Mouse (Mus musculus): ENCODE data around the gene Sgip1. TPM values are rescaled to one million over a fixed set of nuclear protein-coding genes. Genes with fewer than 3 reads are reported as not detected.

Gene Sgip1
- polyA plus RNA-seq, 1 experiment from 2014 or later = 42.4 TPM

- ATAC-seq (ENCODE audit: low FRiP score) = peak; percentile 73
- Histone ChIP-seq H3K4me3 (peak overlapping the region; percentile 58), H3K4me1 (peaks cover 21% of the 10 kb centered on the region), H3K4me2 (replicated peaks) (peak overlapping the region; percentile 89), H3K27ac (peak overlapping the region; percentile 98), H3K9ac (peak overlapping the region; percentile 78), H3K27me3 (no peaks in the 10 kb centered on the region), H3K9me3 (replicated peaks) (no peaks in the 10 kb centered on the region), H3K36me3 (no peaks in the 10 kb centered on the region)
- WGBS = under 1% methylated on average over 41 of the region's 41 CpGs
Measured at GRCm38 (mm10) chr4:102759095-102759890, 18.2 kb downstream of the Sgip1 start.

DNA sequence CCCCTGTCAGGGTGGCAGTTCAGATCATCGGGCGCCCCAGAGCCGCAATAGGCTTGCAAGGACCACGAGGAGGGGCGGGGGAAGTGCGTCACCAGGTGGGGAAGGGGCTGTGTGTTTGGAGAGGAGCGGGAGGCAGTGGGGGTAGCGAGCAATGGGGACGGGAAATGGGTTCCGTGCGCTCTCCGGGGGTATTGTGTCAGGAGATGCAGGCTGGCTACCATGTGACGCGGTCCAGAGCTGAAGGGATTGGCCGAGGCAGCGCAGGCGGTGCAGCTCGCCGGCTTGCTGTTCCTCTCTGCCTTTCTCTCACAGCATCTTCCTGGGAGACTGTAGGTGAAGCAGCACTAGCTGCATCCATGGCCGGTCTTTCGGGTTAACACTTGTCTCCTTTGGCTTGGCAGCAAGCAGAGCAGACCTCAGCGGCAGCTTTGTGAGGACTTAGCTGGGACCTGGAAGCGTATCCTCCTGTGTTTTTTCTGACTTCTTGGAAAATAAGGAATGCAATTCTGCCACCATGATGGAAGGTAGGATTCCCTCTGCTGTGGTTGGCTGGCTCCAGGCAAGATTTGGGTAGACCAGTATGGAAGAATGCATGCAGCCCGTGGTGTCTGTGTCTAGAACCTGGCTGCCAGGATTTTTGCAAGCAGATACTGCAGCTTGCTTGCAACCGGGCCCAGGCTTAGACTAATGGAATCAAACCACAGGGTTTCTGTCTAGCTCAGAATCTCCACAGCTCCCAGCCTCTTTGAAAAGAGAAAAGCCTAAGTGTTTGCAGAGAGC lies 19.1 kb downstream of the Sgip1 start:
- H3K27ac ChIP-seq = peak overlapping the region; percentile 98
- no peaks in the 10 kb centered on the region for H3K27me3 ChIP-seq
- H3K4me3 ChIP-seq = peak overlapping the region; percentile 58
- H3K9me3 ChIP-seq (replicated peaks) = no peaks in the 10 kb centered on the region
- ATAC-seq (ENCODE audit: low FRiP score) = peak; percentile 98
- peaks cover 21% of the 10 kb centered on the region for H3K4me1 ChIP-seq
- H3K4me2 ChIP-seq (replicated peaks) = peak overlapping the region; percentile 89
- no peaks in the 10 kb centered on the region for H3K36me3 ChIP-seq
- WGBS = 2% methylated on average over 24 of the region's 25 CpGs
- H3K9ac ChIP-seq = peak overlapping the region; percentile 78

- WGBS = 89% methylated on average over 7 of the region's 7 CpGs
- no peak overlapping the region for H3K9ac ChIP-seq
- ATAC-seq (ENCODE audit: low FRiP score) = no peak
- peak overlapping the region; percentile 89 for H3K4me2 ChIP-seq (replicated peaks)
- H3K4me3 ChIP-seq = peak overlapping the region; percentile 58
- peaks cover 21% of the 10 kb centered on the region for H3K4me1 ChIP-seq
- no peaks in the 10 kb centered on the region for H3K27me3 ChIP-seq
- no peaks in the 10 kb centered on the region for H3K9me3 ChIP-seq (replicated peaks)
- no peak overlapping the region for H3K27ac ChIP-seq
- no peaks in the 10 kb centered on the region for H3K36me3 ChIP-seq
Measured at GRCm38 (mm10) chr4:102762075-102762474, 21.0 kb downstream of the Sgip1 start.

- no peak overlapping the region for H3K4me2 ChIP-seq (replicated peaks)
- ATAC-seq (ENCODE audit: low FRiP score) = no peak
- no peak overlapping the region for H3K4me3 ChIP-seq
- WGBS = 70% methylated on average over 1 of the region's 1 CpGs
- no peak overlapping the region for H3K27ac ChIP-seq
- H3K9me3 ChIP-seq (replicated peaks) = no peaks in the 10 kb centered on the region
- no peaks in the 10 kb centered on the region for H3K36me3 ChIP-seq
- no peaks in the 10 kb centered on the region for H3K27me3 ChIP-seq
- no peak overlapping the region for H3K9ac ChIP-seq
- H3K4me1 ChIP-seq = no peaks in the 10 kb centered on the region
Measured at GRCm38 (mm10) chr4:102769070-102769469, 28.0 kb downstream of the Sgip1 start.

GRCm38 (mm10) chr4:102769936-102770335 lies 28.8 kb downstream of the Sgip1 start:
- H3K27me3 ChIP-seq = no peaks in the 10 kb centered on the region
- no peak overlapping the region for H3K4me3 ChIP-seq
- no peak overlapping the region for H3K27ac ChIP-seq
- H3K4me1 ChIP-seq = no peaks in the 10 kb centered on the region
- no peak overlapping the region for H3K4me2 ChIP-seq (replicated peaks)
- no peaks in the 10 kb centered on the region for H3K9me3 ChIP-seq (replicated peaks)
- no peak for ATAC-seq (ENCODE audit: low FRiP score)
- H3K9ac ChIP-seq = no peak overlapping the region
- no peaks in the 10 kb centered on the region for H3K36me3 ChIP-seq
- 82% methylated on average over 6 of the region's 6 CpGs for WGBS

DNA sequence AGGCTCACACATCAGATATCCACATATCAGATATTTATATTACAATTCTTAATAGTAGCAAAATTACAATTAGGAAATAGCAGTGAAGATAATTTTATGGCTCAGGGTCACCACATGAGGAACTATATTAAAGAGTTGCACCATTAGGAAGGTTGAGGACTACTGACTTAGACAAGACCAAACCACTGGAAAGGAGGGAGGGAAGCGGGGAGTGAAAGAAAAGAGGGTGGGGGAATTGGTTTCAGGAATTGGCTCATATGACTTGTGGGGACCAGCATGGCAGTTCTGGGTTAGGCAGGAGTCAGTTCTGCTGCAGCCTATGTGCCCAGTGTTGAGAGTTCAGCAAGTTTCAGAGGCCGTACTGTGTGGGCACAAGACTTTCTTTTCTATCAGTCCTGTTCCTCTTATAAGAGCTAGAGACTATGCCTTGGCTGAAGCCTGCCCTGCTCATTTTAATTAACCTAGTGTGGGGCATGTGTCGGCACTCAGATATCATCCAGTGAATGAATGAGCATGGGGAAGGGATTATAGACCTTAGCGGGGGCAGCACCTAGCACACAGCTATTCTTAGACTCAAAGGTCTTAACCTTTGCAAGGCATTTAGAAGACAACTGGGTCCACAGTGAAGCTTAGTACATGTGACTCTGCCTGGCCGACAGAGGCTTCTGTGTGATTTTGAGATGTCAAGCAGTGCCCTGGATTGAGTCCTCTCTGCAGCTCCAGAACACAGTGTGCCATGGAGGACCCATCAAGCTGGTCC lies 30.7 kb downstream of the Sgip1 start:
- no peak overlapping the region for H3K4me2 ChIP-seq (replicated peaks)
- no peak for ATAC-seq (ENCODE audit: low FRiP score)
- H3K9ac ChIP-seq = no peak overlapping the region
- H3K27ac ChIP-seq = no peak overlapping the region
- H3K9me3 ChIP-seq (replicated peaks) = no peaks in the 10 kb centered on the region
- no peak overlapping the region for H3K4me3 ChIP-seq
- peaks cover 10% of the 10 kb centered on the region for H3K4me1 ChIP-seq
- no peaks in the 10 kb centered on the region for H3K27me3 ChIP-seq
- no peaks in the 10 kb centered on the region for H3K36me3 ChIP-seq
- 87% methylated on average over 5 of the region's 5 CpGs for WGBS

DNA sequence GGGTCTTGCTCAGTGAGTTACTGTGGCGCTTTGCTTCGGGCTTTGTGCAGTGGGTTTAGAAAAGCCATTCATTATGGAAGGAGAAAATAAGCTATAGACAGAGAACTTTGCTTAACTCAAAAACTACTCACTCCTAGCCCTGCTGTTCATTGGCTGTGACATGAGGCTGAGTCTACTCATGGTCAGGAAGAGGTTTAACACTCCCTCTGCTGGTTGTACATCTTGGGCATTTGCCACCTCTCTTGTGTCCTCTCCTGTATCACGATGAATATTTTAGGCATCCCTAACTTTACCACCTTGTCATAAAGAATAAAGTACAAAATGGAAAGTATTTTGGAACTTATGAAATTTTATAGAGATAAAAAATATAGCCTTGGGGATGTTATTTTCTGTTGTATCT lies 32.1 kb downstream of the Sgip1 start:
- no peak overlapping the region for H3K27ac ChIP-seq
- no peaks in the 10 kb centered on the region for H3K27me3 ChIP-seq
- no peaks in the 10 kb centered on the region for H3K9me3 ChIP-seq (replicated peaks)
- ATAC-seq (ENCODE audit: low FRiP score) = no peak
- H3K9ac ChIP-seq = no peak overlapping the region
- H3K36me3 ChIP-seq = no peaks in the 10 kb centered on the region
- WGBS = 80% methylated on average over 3 of the region's 3 CpGs
- no peak overlapping the region for H3K4me3 ChIP-seq
- peaks cover 10% of the 10 kb centered on the region for H3K4me1 ChIP-seq
- H3K4me2 ChIP-seq (replicated peaks) = no peak overlapping the region

DNA sequence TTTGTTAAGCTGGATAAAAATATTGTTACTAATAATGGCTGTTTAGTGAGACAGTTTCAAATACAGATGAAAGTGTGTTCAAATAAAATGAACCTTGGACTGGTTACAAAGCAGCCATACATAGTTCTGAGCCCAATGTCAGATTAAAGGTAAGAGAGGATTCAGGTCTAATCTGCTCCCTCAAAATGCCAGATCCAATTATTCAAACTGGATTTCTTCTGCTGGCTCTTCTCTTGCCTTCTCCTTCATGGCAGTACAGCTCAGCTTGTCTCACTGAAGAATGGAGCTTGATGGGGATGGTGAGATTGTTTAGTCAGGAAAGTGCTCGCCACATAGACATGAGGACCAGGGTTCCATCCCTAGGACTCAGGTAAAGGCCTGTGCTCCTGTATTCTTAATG lies 32.7 kb downstream of the Sgip1 start:
- Histone ChIP-seq H3K4me1 (peaks cover 10% of the 10 kb centered on the region), H3K9me3 (replicated peaks) (no peaks in the 10 kb centered on the region), H3K4me2 (replicated peaks) (no peak overlapping the region), H3K36me3 (no peaks in the 10 kb centered on the region), H3K4me3 (no peak overlapping the region), H3K27me3 (no peaks in the 10 kb centered on the region), H3K9ac (no peak overlapping the region), H3K27ac (no peak overlapping the region)
- WGBS = 100% methylated on average over 1 of the region's 1 CpGs
- ATAC-seq (ENCODE audit: low FRiP score) = no peak

- Histone ChIP-seq H3K4me2 (replicated peaks) (no peak overlapping the region), H3K27ac (no peak overlapping the region), H3K9me3 (replicated peaks) (no peaks in the 10 kb centered on the region), H3K4me3 (no peak overlapping the region), H3K4me1 (peaks cover 10% of the 10 kb centered on the region), H3K36me3 (no peaks in the 10 kb centered on the region), H3K27me3 (no peaks in the 10 kb centered on the region), H3K9ac (no peak overlapping the region)
- ATAC-seq (ENCODE audit: low FRiP score) = no peak
- WGBS = 40% methylated on average over 1 of the region's 1 CpGs
Measured at GRCm38 (mm10) chr4:102774549-102774948, 33.5 kb downstream of the Sgip1 start.

- no peaks in the 10 kb centered on the region for H3K9me3 ChIP-seq (replicated peaks)
- ATAC-seq (ENCODE audit: low FRiP score) = no peak
- H3K36me3 ChIP-seq = no peaks in the 10 kb centered on the region
- no peak overlapping the region for H3K27ac ChIP-seq
- no peaks in the 10 kb centered on the region for H3K27me3 ChIP-seq
- H3K4me1 ChIP-seq = peaks cover 14% of the 10 kb centered on the region
- H3K4me3 ChIP-seq = no peak overlapping the region
- WGBS = 48% methylated on average over 2 of the region's 2 CpGs
- no peak overlapping the region for H3K4me2 ChIP-seq (replicated peaks)
- H3K9ac ChIP-seq = no peak overlapping the region
Measured at GRCm38 (mm10) chr4:102775596-102776270, 34.6 kb downstream of the Sgip1 start.

GRCm38 (mm10) chr4:102779902-102780301 lies 38.8 kb downstream of the Sgip1 start:
- H3K36me3 ChIP-seq = no peaks in the 10 kb centered on the region
- H3K4me2 ChIP-seq (replicated peaks) = no peak overlapping the region
- no peak overlapping the region for H3K9ac ChIP-seq
- no peak overlapping the region for H3K27ac ChIP-seq
- ATAC-seq (ENCODE audit: low FRiP score) = no peak
- H3K4me1 ChIP-seq = peaks cover 14% of the 10 kb centered on the region
- no peaks in the 10 kb centered on the region for H3K27me3 ChIP-seq
- H3K9me3 ChIP-seq (replicated peaks) = no peaks in the 10 kb centered on the region
- H3K4me3 ChIP-seq = no peak overlapping the region
- WGBS = 76% methylated on average over 6 of the region's 6 CpGs
